Mouse (Mus musculus): ENCODE measurements at regions not wholly inside any gene's neighbourhood (a gene's known extent, or its start where the extent isn't known, plus 50 kb on each side); places are given as distances from the start of the nearest gene placed in this dataset.

GRCm38 (mm10) chr17:75696729-75697103 lies 145.0 kb upstream of the Fam98a start:
- Histone ChIP-seq H3K9me3 (replicated peaks) (no peaks in the 10 kb centered on the region), H3K27me3 (no peaks in the 10 kb centered on the region), H3K4me2 (replicated peaks) (no peak overlapping the region), H3K4me1 (no peaks in the 10 kb centered on the region), H3K27ac (no peak overlapping the region), H3K36me3 (no peaks in the 10 kb centered on the region), H3K4me3 (no peak overlapping the region), H3K9ac (no peak overlapping the region)
- no peak for ATAC-seq (ENCODE audit: low FRiP score)
- WGBS = 84% methylated on average over 3 of the region's 3 CpGs

DNA sequence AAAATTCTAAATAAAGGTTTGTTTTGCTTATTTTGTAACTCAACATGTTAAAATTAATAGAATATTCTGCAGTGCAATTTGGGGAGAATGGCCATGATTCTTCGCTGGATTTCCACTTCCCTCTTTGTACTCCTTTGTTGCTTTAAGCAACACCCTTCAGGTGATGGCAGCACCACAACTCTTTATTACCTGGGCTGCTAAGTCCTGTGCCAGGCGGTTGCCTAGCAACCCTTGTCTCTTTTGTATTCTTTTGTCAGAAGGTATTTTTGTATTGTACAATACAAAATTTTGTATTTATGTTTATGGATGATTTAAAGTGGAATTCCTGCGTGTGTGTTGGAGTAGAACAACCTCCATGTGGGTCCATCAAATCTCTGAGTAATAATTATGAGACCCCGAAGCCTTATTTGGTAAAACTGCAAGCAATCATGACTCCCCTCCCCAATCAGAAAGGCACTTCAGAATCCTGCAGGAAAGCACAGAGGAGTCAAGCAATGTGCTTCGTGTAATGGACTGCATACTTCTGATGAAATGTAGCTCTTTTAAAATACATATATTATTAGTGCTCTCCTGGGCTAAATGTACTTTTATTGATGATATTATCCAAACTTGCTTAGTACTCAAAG lies 144.5 kb upstream of the Fam98a start:
- Histone ChIP-seq H3K36me3 (no peaks in the 10 kb centered on the region), H3K9ac (no peak overlapping the region), H3K27ac (no peak overlapping the region), H3K4me3 (no peak overlapping the region), H3K9me3 (replicated peaks) (no peaks in the 10 kb centered on the region), H3K4me1 (no peaks in the 10 kb centered on the region), H3K27me3 (no peaks in the 10 kb centered on the region), H3K4me2 (replicated peaks) (no peak overlapping the region)
- WGBS = 77% methylated on average over 5 of the region's 5 CpGs
- no peak for ATAC-seq (ENCODE audit: low FRiP score)

GRCm38 (mm10) chr17:75685927-75686326 lies 134.2 kb upstream of the Fam98a start:
- no peaks in the 10 kb centered on the region; the same call in 1 of the 2 replicates for H3K9me3 ChIP-seq (replicated peaks)
- H3K4me2 ChIP-seq (replicated peaks) = no peak overlapping the region
- no peak for ATAC-seq (ENCODE audit: low FRiP score)
- no peak overlapping the region for H3K9ac ChIP-seq
- no peak overlapping the region for H3K27ac ChIP-seq
- no peak overlapping the region for H3K4me3 ChIP-seq
- no peaks in the 10 kb centered on the region for H3K4me1 ChIP-seq
- no peaks in the 10 kb centered on the region for H3K27me3 ChIP-seq
- H3K36me3 ChIP-seq = no peaks in the 10 kb centered on the region

DNA sequence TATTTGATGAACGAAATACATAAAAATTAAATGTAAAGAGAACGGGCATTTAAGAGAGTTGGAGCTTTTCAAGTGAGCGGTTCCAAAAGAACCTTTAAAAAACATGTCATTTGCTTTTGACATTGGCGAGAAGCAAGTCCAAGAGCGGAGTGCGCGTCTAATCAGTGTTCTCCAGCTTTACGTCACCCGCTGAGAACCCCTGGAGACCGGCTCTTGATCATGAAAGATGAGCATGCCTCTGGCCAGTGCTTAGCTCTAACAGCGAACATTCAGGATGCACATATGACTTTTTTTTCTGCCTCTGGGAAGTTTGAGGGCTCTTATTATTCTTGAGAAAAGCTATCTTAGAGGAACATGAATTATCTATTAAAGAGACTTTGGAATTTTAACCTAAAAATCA lies 95.2 kb upstream of the Fam98a start:
- ATAC-seq (ENCODE audit: low FRiP score) = no peak
- H3K27ac ChIP-seq = no peak overlapping the region
- WGBS = 58% methylated on average over 11 of the region's 11 CpGs

GRCm38 (mm10) chr17:75644698-75645097 lies 93.0 kb upstream of the Fam98a start:
- H3K27ac ChIP-seq = no peak overlapping the region
- peaks cover 13% of the 10 kb centered on the region for H3K4me1 ChIP-seq
- no peak overlapping the region for H3K4me3 ChIP-seq
- H3K36me3 ChIP-seq = no peaks in the 10 kb centered on the region
- no peak overlapping the region for H3K4me2 ChIP-seq (replicated peaks)
- no peaks in the 10 kb centered on the region for H3K27me3 ChIP-seq
- WGBS = 77% methylated on average over 5 of the region's 5 CpGs
- ATAC-seq (ENCODE audit: low FRiP score) = no peak
- H3K9ac ChIP-seq = no peak overlapping the region
- no peaks in the 10 kb centered on the region for H3K9me3 ChIP-seq (replicated peaks)

More for the DNA sequence above, 95.2 kb upstream of the Fam98a start:
- Histone ChIP-seq H3K4me2 (replicated peaks) (no peak overlapping the region), H3K4me3 (no peak overlapping the region), H3K4me1 (peaks cover 4% of the 10 kb centered on the region; the same call in 1 of the 2 replicates), H3K9me3 (replicated peaks) (no peaks in the 10 kb centered on the region), H3K9ac (no peak overlapping the region), H3K27me3 (no peaks in the 10 kb centered on the region), H3K36me3 (no peaks in the 10 kb centered on the region)

DNA sequence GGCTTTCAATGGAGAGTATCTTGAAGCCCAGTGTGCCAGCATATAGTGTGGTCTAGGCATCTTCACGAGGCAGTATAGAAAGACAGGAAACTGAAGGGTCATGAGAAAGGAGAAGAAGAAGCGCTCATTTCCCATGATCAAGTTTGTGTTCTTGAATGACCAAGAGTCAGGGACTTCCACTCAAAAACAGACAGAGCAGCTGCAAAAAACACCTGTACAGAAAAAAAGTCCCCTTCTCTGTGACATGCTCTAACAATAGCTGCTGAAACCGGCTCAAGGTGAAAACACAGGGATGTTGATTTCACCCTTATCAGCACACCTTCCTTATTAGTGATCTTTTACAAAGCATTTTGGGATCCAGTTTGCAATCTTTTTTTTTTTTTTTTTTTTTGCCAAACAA lies 90.6 kb upstream of the Fam98a start:
- Histone ChIP-seq H3K4me3 (no peak overlapping the region), H3K36me3 (no peaks in the 10 kb centered on the region), H3K9ac (no peak overlapping the region), H3K27ac (no peak overlapping the region), H3K4me1 (peaks cover 13% of the 10 kb centered on the region), H3K27me3 (no peaks in the 10 kb centered on the region), H3K4me2 (replicated peaks) (no peak overlapping the region), H3K9me3 (replicated peaks) (no peaks in the 10 kb centered on the region)
- no peak for ATAC-seq (ENCODE audit: low FRiP score)
- WGBS = 88% methylated on average over 3 of the region's 3 CpGs

GRCm38 (mm10) chr17:75641010-75641498 lies 89.3 kb upstream of the Fam98a start:
- H3K9me3 ChIP-seq (replicated peaks) = no peaks in the 10 kb centered on the region
- H3K27ac ChIP-seq = no peak overlapping the region
- no peaks in the 10 kb centered on the region for H3K36me3 ChIP-seq
- 43% methylated on average over 6 of the region's 6 CpGs for WGBS
- no peaks in the 10 kb centered on the region for H3K27me3 ChIP-seq
- H3K9ac ChIP-seq = no peak overlapping the region
- peak; percentile 72 for ATAC-seq (ENCODE audit: low FRiP score)
- H3K4me2 ChIP-seq (replicated peaks) = no peak overlapping the region
- H3K4me3 ChIP-seq = no peak overlapping the region
- peaks cover 9% of the 10 kb centered on the region; the same call in 1 of the 2 replicates for H3K4me1 ChIP-seq

DNA sequence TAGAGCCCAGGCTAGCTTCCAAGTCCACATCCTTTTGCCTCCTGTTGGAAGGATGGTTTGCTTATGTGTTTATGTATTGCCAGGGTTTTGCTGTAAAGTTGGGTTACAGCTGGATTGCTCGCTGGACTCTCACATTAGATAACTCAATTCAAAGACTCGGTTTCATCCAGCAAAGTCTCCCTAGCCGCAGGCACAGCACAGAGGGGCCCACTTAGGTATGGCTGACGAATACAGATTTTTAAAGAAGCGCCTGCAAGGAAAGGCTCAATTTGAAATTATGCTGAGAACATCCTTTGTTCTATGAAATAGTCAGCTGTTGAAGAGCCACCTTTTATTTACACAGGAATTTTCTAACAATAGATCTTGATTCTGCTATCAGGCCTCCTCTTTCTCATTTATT lies 88.8 kb upstream of the Fam98a start:
- H3K27ac ChIP-seq = peak overlapping the region; percentile 23; the same call in 1 of the 2 replicates
- H3K36me3 ChIP-seq = no peaks in the 10 kb centered on the region
- WGBS = 55% methylated on average over 5 of the region's 5 CpGs
- no peaks in the 10 kb centered on the region for H3K27me3 ChIP-seq
- 0 out of 2 replicates have a peak, but pooled peaks have one; percentile 36 for ATAC-seq (ENCODE audit: low FRiP score)
- H3K9me3 ChIP-seq (replicated peaks) = no peaks in the 10 kb centered on the region
- no peak overlapping the region for H3K4me3 ChIP-seq
- H3K4me1 ChIP-seq = peaks cover 9% of the 10 kb centered on the region; the same call in 1 of the 2 replicates
- no peak overlapping the region for H3K4me2 ChIP-seq (replicated peaks)
- no peak overlapping the region for H3K9ac ChIP-seq

DNA sequence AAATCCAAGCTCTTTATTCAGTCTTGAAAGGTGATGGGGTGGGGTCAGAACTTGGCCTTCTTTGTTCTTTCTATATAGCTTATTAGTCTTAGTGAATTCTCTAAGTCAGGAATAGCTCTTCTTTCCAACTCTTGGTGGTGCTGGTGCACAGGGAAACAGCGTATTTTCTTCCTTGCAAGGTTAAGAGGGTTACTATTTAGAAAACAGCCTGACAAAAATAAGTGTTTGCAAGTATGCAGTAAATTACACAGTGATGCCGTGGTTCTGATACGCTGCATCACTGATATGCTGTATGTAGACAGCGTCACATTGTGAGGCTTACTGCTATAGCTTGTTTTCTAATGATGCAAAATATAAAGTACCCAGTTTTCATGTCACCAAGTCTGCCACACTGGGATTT lies 78.1 kb upstream of the Fam98a start:
- H3K4me1 ChIP-seq = no peaks in the 10 kb centered on the region
- H3K9me3 ChIP-seq (replicated peaks) = no peaks in the 10 kb centered on the region
- no peaks in the 10 kb centered on the region for H3K36me3 ChIP-seq
- H3K27ac ChIP-seq = no peak overlapping the region
- no peak overlapping the region for H3K4me2 ChIP-seq (replicated peaks)
- H3K9ac ChIP-seq = no peak overlapping the region
- WGBS = 84% methylated on average over 4 of the region's 4 CpGs
- no peak overlapping the region for H3K4me3 ChIP-seq
- H3K27me3 ChIP-seq = no peaks in the 10 kb centered on the region
- ATAC-seq (ENCODE audit: low FRiP score) = no peak

DNA sequence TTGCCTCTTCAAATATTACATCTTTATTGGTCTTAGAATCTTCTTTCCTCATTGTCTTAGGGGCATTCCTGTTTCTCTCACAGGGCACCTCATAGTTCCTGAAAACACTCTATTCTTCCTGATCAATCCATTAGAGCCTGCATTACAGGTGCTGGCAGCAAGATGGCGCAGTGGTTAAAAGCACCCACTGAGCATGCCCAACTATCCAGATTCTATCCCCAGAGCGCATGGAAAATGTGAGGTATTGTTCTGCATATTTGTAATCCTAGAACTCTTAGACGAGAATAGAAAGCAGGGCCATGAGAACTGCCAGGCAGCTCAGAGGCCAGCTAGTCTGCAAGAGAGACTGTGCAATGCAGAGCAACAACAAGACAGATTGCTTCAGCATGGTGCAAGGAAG lies 67.7 kb upstream of the Fam98a start:
- H3K9ac ChIP-seq = no peak overlapping the region
- H3K9me3 ChIP-seq (replicated peaks) = no peaks in the 10 kb centered on the region
- no peaks in the 10 kb centered on the region for H3K4me1 ChIP-seq
- H3K27ac ChIP-seq = no peak overlapping the region
- no peaks in the 10 kb centered on the region for H3K27me3 ChIP-seq
- H3K4me3 ChIP-seq = no peak overlapping the region
- H3K36me3 ChIP-seq = no peaks in the 10 kb centered on the region
- H3K4me2 ChIP-seq (replicated peaks) = no peak overlapping the region
- 62% methylated on average over 3 of the region's 3 CpGs for WGBS
- no peak for ATAC-seq (ENCODE audit: low FRiP score)

DNA sequence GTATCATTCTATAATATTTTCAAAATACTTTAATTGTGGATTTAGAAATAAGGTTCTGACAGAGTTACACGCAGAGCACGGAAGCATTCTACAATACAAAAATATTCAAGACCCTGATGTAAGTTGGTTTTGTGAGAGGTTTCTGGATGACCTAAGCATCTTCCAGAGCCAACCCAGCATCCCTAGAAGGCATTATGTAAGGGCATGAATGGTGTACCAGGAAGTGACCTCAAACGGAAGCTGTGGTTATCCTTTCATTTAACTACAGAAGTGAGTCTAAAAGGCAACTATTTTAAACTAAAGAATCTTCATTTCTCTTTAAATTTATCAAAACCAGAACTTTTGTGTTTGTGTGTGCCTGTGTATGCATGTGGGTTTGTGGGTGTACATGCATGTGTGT lies 66.8 kb upstream of the Fam98a start:
- Histone ChIP-seq H3K9me3 (replicated peaks) (no peaks in the 10 kb centered on the region), H3K36me3 (no peaks in the 10 kb centered on the region), H3K4me1 (no peaks in the 10 kb centered on the region), H3K27ac (no peak overlapping the region), H3K9ac (no peak overlapping the region), H3K4me2 (replicated peaks) (no peak overlapping the region), H3K27me3 (no peaks in the 10 kb centered on the region), H3K4me3 (no peak overlapping the region)
- WGBS = 93% methylated on average over 3 of the region's 3 CpGs
- ATAC-seq (ENCODE audit: low FRiP score) = no peak

DNA sequence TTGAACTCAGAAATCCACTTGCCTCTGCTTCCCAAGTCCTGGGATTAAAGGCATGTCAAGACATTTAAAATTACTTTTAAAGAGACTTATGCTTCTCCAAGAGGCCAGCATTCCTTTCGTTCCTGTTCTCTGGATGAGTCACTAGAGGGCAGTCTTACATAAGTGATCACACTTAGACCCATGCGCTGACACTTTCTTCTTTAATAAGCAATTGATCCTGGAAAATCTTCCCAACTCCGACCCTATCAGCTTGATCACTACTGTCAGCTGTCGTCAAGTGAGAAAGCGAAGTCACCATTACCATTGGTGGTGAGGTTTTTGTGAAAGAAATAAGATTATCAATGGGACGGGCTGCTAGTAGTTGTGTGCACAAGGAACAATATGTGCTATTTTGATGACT lies 65.5 kb upstream of the Fam98a start:
- Histone ChIP-seq H3K9ac (no peak overlapping the region), H3K36me3 (no peaks in the 10 kb centered on the region), H3K4me1 (no peaks in the 10 kb centered on the region), H3K4me2 (replicated peaks) (no peak overlapping the region), H3K9me3 (replicated peaks) (no peaks in the 10 kb centered on the region), H3K27me3 (no peaks in the 10 kb centered on the region), H3K27ac (no peak overlapping the region), H3K4me3 (no peak overlapping the region)
- ATAC-seq (ENCODE audit: low FRiP score) = peak; percentile 56; the same call in 1 of the 2 replicates
- 20% methylated on average over 6 of the region's 6 CpGs for WGBS

GRCm38 (mm10) chr17:75615335-75615734 lies 63.6 kb upstream of the Fam98a start:
- no peak for ATAC-seq (ENCODE audit: low FRiP score)
- Histone ChIP-seq H3K4me2 (replicated peaks) (no peak overlapping the region), H3K27ac (no peak overlapping the region), H3K9me3 (replicated peaks) (no peaks in the 10 kb centered on the region), H3K27me3 (no peaks in the 10 kb centered on the region), H3K4me1 (no peaks in the 10 kb centered on the region), H3K9ac (no peak overlapping the region), H3K36me3 (no peaks in the 10 kb centered on the region), H3K4me3 (no peak overlapping the region)
- WGBS = 90% methylated on average over 2 of the region's 2 CpGs
